Mouse (Mus musculus): ENCODE measurements around the gene Arg1.

DNA sequence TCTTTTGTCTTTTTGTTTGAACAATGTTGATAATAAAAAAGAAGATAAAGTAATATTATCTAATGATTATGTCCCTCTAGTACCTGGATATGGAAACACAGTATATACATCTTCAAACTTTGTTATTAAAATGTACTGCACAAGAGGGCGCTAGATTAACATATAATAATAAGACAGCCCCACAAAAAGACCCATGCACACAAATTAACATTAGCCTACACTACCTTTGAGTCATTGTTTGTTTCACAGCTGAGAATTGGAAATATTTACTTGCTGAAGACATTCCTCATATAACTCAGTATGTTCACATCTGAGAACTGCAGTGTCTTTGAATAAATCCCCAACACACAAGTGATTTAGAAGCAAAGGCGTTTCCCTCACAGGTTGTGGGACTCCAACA is 33.8 kb upstream of the Arg1 start:
- TF ChIP-seq CTCF (IDR thresholded peaks at IDR 0.05; ENCODE audit: borderline replicate concordance, extremely low read depth, insufficient read depth, insufficient read length) = no peak
- TF ChIP-seq POLR2A (IDR thresholded peaks at IDR 0.05; ENCODE audit: borderline replicate concordance, extremely low read depth, insufficient read depth, insufficient read length, poor library complexity, severe bottlenecking) = no peak

All from brain, embryonic 14.5 days (tissue).